Mouse (Mus musculus) macrophage (primary cell): ENCODE measurements at regions not wholly inside any gene's neighbourhood (a gene's known extent, or its start where the extent isn't known, plus 50 kb on each side); places are given as distances from the start of the nearest gene placed in this dataset.

ENCODE experiments used
- H3K27ac ChIP-seq: fragments of 350-480 bp; formaldehyde crosslinking; 2 replicates; pipeline ENCODE4 v1.9.0; 2021
- H3K36me3 ChIP-seq: fragments of 350-480 bp; formaldehyde crosslinking; 2 replicates; pipeline ENCODE4 v1.9.0; 2021; ENCODE audit errors: inconsistent target
- H3K4me3 ChIP-seq: fragments of 350-480 bp; formaldehyde crosslinking; 2 replicates; pipeline ENCODE4 v1.9.0; 2021; ENCODE audit errors: inconsistent target
- H3K79me2 ChIP-seq: fragments of 350-480 bp; formaldehyde crosslinking; 2 replicates; pipeline ENCODE4 v1.9.0; 2021; ENCODE audit errors: inconsistent target
- WGBS: methylation state at CpG from one replicate; pipeline ENCODE4 v1.1.7; 2026; ENCODE audit warnings: inconsistent platforms; ENCODE audit not compliant: missing documents; 5-methylcytosine and 5-hydroxymethylcytosine counted together

DNA sequence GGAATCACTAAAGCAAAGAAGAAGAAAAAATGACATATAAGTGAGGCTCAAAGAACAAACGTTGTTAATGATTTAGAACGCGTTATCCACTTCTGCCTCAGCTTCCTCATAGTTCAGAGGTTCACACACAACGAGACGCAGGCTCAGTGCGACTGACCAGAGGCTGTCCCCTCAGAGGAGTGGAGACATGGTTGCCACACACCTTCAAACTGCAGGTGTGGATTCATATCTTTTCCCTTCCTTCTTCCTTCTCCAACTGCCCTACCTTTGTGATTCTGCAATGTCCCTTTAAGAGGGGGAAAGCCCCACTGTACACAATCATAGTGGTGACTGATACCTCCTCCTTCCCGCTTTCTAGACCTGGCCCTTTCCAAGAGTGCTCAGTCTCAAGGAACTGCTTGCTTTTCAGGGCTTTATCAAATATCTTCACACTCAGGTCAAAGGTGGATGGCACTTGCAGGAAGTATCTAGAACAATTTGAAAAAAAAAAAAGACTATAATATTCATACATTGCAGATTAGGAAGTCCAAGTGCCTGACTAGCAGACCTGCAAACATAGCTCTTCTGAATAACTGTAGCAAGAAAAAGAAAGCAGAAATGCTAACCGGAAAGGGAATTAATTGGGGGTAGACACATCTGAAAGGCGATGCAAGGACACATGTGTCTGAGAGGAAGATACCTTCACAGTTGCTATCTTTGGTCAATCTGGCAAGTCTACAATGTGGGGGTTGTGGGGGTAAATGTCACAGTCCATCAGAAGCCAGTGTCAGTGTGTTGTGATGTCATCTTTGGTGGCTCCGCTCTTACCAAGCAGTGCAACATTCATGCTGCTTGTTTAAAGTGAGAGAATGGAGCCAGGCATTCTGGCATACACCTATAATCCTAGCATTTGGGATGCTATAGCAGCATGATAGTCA, 84.2 kb upstream of the Tnfaip3 start:
- H3K79me2 ChIP-seq: no peaks in the 10 kb centered on the region
- no peaks in the 10 kb centered on the region for H3K36me3 ChIP-seq
- no peak overlapping the region for H3K4me3 ChIP-seq
- 55% methylated on average over 10 of the region's 10 CpGs for WGBS
- H3K27ac ChIP-seq: no peak overlapping the region

DNA sequence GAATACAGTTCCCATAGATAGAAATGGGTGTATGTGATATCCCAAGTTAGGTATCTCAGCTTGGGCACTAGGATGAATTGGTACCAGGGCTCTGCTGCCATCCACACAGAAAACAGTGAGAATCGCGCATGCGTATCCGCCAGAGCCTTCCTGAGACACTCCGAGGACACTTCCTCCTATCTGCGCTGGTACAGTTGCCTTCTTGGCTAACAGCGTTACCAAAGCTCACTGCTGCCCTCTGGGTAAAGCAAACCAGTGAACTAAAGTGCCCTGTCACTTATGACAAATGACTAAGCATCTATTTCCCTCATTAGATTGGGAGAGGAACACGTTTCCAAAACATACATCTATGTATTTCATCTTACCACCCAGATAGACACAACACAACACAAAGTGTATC, 78.8 kb upstream of the Tnfaip3 start:
- H3K4me3 ChIP-seq: no peak overlapping the region
- H3K79me2 ChIP-seq: no peaks in the 10 kb centered on the region
- WGBS: 0% methylated on average over 8 of the region's 8 CpGs
- no peak overlapping the region for H3K27ac ChIP-seq
- H3K36me3 ChIP-seq: no peaks in the 10 kb centered on the region

DNA sequence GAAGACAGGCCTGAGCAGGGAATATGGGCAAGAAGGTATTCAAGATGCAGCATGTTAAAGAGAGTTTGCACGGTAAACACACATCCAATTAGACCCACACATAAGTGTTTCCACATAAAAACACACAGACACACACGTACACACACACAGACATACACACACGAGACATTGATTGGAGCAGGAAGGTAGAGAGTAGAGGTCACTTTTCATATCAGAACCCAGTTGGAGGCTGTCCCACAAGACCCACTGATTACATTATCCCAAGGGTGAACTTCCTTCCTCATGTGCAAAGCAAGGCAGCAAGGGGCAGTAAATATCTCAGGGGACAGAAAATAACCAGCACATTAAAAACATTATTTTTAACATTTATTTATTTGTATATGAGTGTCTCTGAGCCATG, 78.2 kb upstream of the Tnfaip3 start:
- H3K79me2 ChIP-seq: no peaks in the 10 kb centered on the region
- H3K36me3 ChIP-seq: no peaks in the 10 kb centered on the region
- no peak overlapping the region for H3K27ac ChIP-seq
- H3K4me3 ChIP-seq: no peak overlapping the region
- 93% methylated on average over 3 of the region's 3 CpGs for WGBS

DNA sequence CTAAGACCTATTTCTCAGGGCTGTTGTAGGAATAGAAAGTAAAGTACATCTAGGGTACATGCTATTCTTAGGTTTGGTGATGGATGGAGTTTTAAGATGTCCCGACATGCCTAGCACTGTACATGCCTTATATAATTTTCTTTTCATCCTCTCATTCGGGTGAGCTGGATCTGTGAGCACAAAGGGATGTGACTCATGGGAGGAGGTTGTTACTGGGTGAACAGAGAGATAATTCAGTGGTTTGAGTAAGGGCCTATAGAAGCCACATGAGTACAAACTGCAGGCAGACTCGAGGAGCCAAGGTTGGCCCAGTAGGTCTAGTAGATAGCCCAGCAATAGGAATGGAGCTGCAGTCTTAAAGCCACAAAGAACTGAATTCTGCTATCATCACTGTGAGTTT, 76.5 kb upstream of the Tnfaip3 start:
- H3K27ac ChIP-seq: no peak overlapping the region
- H3K79me2 ChIP-seq: no peaks in the 10 kb centered on the region
- WGBS: 93% methylated on average over 3 of the region's 3 CpGs
- no peak overlapping the region for H3K4me3 ChIP-seq
- H3K36me3 ChIP-seq: no peaks in the 10 kb centered on the region

DNA sequence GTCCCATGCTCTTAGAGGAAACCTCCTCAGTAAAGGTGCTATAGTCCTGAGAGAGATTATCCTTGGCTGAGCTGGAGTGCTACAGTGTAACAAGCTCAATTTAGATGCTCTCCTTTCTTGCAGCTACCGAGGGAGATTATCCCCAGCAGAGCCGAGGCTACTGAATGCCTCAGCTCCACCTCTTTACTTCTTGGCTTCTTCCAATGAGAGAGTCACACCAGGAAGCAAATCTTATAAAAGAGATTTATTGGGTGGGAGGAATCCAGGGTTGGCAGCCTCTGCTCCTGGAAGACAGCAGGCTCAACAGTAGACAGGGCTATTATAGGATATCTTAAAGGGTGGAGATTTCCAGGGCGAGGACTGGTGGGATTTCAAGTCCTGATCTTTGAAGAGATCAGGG, 75.7 kb upstream of the Tnfaip3 start:
- H3K4me3 ChIP-seq: no peak overlapping the region
- H3K27ac ChIP-seq: no peak overlapping the region
- 97% methylated on average over 3 of the region's 3 CpGs for WGBS
- no peaks in the 10 kb centered on the region for H3K79me2 ChIP-seq
- no peaks in the 10 kb centered on the region for H3K36me3 ChIP-seq

DNA sequence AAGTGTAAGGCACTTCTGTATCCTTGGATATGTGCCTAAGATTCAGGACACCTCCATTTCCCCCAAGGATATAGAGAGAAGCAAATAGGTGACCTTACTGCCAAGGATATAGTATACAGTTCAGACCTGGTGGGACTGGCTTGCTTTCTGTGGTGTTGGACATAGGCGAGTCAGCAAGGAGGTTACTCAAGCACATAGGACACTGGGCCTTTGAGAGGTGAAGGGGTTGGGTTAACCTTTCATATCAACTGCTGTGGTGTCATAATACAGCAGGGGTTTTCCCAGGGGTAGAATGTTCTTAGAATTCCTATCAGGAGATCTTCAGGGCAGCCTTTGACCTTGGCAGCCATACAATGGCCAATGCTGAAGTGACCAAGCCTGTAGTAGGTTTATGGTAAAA, 71.5 kb upstream of the Tnfaip3 start:
- no peaks in the 10 kb centered on the region for H3K79me2 ChIP-seq
- no peaks in the 10 kb centered on the region for H3K36me3 ChIP-seq
- H3K27ac ChIP-seq: no peak overlapping the region
- no peak overlapping the region for H3K4me3 ChIP-seq
- WGBS: 100% methylated on average over 1 of the region's 1 CpGs

DNA sequence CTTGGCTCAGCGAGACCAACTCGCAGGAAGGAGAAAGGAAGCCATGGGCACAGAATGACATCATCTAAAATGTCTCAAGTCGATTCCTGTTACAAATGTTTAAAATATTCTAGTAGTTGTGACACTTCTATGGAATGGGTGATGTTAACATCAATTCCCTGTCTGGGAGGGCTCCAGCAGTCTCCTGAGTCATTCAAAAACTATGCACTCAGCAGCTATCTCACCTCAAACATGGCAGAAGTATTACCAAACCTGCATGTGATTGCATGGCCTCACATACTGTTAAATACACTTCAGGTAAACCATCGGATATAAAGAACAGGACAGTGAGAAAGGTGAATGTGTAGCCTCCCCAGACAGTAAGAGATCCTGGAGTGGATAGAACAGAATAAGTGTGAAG, 66.7 kb upstream of the Tnfaip3 start:
- H3K27ac ChIP-seq: no peak overlapping the region
- H3K36me3 ChIP-seq: no peaks in the 10 kb centered on the region
- H3K4me3 ChIP-seq: no peak overlapping the region
- no peaks in the 10 kb centered on the region for H3K79me2 ChIP-seq
- 68% methylated on average over 4 of the region's 4 CpGs for WGBS

DNA sequence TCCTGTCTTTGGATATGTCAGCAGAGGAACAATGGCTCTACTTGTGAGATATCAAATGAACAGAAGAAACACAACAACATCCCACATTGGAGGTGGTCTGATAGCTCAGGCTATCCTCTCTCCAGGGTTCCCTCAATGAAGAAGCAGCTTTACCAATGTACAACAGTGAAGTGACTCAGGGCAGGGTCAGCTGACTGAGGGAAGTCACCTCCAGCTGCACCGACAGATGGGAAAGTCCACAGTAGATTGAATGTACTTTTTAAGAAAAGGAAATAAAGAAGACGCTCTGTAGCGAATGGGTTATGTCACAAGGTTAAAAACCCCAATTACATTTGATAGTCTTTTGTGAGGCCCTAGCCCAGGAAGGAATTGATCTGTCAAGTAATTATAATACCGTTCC, 62.6 kb upstream of the Tnfaip3 start:
- Histone ChIP-seq H3K79me2 (no peaks in the 10 kb centered on the region), H3K27ac (no peak overlapping the region), H3K36me3 (no peaks in the 10 kb centered on the region), H3K4me3 (no peak overlapping the region)
- 83% methylated on average over 4 of the region's 4 CpGs for WGBS

DNA sequence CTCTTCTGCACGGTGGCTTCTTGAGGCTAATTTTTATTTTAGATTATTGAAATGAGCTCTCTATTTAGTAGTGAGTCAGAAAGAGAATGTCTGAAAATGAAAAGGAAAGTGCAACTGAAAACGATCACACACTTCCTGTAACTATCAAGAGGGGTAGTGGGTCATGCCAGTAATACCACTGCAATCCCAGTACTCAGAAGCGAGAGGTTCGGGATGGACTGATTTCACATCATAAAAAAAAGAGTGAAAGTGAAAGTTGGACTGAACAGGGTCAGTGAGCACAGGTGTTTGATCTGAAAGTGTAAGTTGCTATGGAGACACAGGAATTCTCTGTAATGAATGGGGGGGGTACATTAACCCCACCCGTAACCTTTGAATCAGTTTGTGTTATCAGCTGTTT, 52.9 kb upstream of the Tnfaip3 start:
- 24% methylated on average over 5 of the region's 5 CpGs for WGBS
- no peak overlapping the region; the same call in 1 of the 2 replicates for H3K4me3 ChIP-seq
- H3K27ac ChIP-seq: no peak overlapping the region
- no peaks in the 10 kb centered on the region for H3K79me2 ChIP-seq
- no peaks in the 10 kb centered on the region for H3K36me3 ChIP-seq

DNA sequence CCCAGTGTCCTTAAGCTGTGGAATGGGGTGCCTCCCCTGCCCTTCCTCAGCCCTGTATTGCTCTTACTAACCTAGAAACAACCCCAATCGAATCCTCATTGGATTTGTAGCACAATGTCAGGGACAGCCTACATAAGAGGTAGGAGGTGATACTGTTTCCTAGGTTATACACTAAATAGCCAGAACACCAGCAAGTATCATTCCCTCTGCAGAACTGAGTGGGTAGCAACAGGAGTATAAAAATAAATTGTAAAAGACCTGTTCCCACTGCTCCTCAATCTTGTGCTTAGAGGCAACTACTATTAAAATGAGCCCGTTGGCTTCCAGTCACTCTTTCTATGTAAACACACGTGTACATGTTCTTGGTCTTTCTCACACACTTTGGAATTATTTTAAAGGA, 52.2 kb upstream of the Tnfaip3 start:
- Histone ChIP-seq H3K36me3 (no peaks in the 10 kb centered on the region), H3K79me2 (no peaks in the 10 kb centered on the region), H3K27ac (no peak overlapping the region), H3K4me3 (no peak overlapping the region)
- 95% methylated on average over 3 of the region's 3 CpGs for WGBS

DNA sequence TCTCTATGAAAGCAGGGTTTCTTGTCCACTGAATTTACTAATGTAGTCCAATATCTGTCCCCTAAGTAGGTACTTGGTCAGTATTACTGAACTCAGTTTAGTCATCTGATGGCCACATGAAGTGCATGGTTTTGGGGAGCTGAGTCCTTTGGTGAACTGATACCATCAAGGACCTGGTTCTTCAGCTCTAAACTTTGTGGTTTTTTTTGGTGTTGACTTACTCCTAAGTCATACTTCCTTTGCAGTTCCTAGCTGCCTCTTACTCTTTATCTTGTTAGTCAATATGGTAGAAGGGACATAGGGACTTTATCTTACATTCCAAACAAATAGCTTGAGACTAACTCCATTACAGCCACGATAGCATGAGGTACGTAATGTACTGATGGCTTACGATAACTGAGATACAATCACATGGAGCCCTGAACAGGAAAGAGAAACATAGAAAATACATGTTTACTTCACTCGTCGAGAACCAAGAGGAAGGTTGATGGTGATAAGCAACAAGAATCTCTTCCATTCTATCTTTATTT, 51.4 kb upstream of the Tnfaip3 start:
- WGBS: 78% methylated on average over 5 of the region's 5 CpGs
- H3K79me2 ChIP-seq: no peaks in the 10 kb centered on the region
- H3K4me3 ChIP-seq: no peak overlapping the region
- H3K36me3 ChIP-seq: no peaks in the 10 kb centered on the region
- no peak overlapping the region for H3K27ac ChIP-seq
